Mouse (Mus musculus): ENCODE data around the gene Col23a1. TPM values are rescaled to one million over a fixed set of nuclear protein-coding genes. Genes with fewer than 3 reads are reported as not detected.

Col23a1 gene
- polyA plus RNA-seq, 1 experiment from 2014 or later = 8.8 TPM

DNA sequence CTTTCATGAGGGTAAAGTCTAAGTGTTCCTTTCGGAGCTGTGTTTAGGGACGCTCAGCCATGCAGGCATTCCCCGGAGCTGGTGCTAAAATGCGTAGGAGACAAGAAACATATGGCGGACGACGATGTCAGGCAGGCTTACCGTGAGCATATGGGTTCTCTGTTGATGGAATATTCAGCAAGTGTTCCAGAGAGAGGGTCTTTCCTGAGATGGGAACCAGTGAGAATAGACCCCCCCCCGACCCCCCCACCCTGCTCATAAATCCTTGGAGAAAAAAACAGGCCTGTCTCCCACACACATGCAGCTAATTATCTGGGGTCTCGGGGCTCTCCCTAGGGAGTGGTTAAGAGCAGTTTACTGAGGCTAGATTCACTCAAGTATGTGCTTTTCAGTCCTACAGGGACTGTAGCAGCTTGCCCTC, 212.7 kb downstream of the Col23a1 start:
- Histone ChIP-seq H3K9me3 (no peaks in the 10 kb centered on the region), H3K9ac (no peak overlapping the region), H3K27ac (replicated peaks) (no peak overlapping the region), H3K27me3 (no peaks in the 10 kb centered on the region), H3K4me2 (no peak overlapping the region), H3K36me3 (no peaks in the 10 kb centered on the region), H3K4me3 (no peak overlapping the region), H3K4me1 (replicated peaks) (no peaks in the 10 kb centered on the region)
- ATAC-seq (ENCODE audit: low FRiP score, low read depth) = no peak
- WGBS = 63% methylated on average over 10 of the region's 10 CpGs

DNA sequence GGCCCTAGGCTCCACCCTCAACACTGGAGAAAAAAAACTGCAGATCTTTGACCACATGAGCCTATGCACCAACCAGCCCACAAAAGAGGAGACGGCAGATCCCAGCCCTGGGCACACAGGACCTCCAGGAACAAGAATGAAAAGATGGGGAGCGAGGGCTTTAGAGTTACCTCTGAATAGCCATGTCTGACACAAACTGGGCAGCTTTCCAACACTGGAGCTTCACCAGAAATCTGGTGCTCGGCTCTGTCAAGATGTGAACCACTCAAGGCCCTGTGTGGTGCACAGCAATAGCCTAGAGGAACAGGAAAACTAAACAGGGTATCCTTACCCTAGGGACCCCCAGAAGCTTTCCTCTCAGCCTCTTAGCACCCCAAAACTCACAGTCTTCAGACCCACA, 215.2 kb downstream of the Col23a1 start:
- Histone ChIP-seq H3K4me1 (replicated peaks) (no peaks in the 10 kb centered on the region), H3K9me3 (no peaks in the 10 kb centered on the region), H3K4me3 (no peak overlapping the region), H3K4me2 (no peak overlapping the region), H3K27ac (replicated peaks) (no peak overlapping the region), H3K36me3 (no peaks in the 10 kb centered on the region), H3K9ac (no peak overlapping the region), H3K27me3 (no peaks in the 10 kb centered on the region)
- ATAC-seq (ENCODE audit: low FRiP score, low read depth) = no peak
- 50% methylated on average over 3 of the region's 3 CpGs for WGBS

DNA sequence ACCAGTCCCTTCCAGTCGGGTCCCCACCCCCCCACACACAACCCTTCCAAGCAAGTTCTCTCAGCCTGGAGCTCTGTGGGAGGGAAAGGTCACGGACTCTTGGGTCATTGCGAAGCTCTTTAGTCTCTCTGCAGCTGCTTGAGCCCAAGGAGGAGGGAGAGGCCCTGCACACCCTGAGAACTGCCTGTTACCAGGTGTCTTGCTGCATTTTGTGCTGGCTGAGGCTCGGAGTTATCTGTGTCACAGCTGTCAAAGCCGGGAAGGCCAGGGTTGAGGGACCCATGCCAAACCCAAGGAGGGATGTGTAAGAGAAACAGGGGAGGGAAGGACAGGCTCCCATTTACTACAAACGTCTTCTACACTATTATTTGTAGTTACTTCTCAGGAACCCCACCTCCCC, 218.3 kb downstream of the Col23a1 start:
- H3K9ac ChIP-seq = no peak overlapping the region
- H3K4me3 ChIP-seq = no peak overlapping the region
- no peak overlapping the region for H3K4me2 ChIP-seq
- no peaks in the 10 kb centered on the region for H3K27me3 ChIP-seq
- H3K9me3 ChIP-seq = no peaks in the 10 kb centered on the region
- WGBS = 60% methylated on average over 6 of the region's 6 CpGs
- H3K27ac ChIP-seq (replicated peaks) = no peak overlapping the region
- no peaks in the 10 kb centered on the region for H3K4me1 ChIP-seq (replicated peaks)
- H3K36me3 ChIP-seq = no peaks in the 10 kb centered on the region
- no peak for ATAC-seq (ENCODE audit: low FRiP score, low read depth)

DNA sequence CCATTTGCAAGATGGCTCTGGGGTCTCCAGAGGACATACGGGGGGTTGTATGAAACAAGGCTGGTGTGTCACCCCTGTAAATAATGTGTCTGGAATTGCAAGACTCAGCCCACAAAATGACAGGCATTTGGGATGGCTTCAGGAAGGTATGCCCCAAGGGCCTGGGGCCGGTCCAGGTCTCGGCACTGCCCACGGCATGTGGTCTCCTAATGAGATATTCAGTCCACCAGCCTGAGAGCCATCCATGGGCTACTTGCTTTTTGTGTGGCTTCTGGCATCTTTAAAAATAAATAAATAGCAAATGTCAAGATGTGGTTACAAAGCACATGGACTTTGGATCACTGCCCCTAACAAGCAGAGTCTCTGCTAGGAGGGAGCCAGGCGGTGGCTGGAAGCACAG, 219.5 kb downstream of the Col23a1 start:
- Histone ChIP-seq H3K9ac (no peak overlapping the region), H3K36me3 (no peaks in the 10 kb centered on the region), H3K4me1 (replicated peaks) (no peaks in the 10 kb centered on the region), H3K27me3 (no peaks in the 10 kb centered on the region), H3K9me3 (no peaks in the 10 kb centered on the region), H3K4me3 (no peak overlapping the region), H3K27ac (replicated peaks) (no peak overlapping the region), H3K4me2 (no peak overlapping the region)
- no peak for ATAC-seq (ENCODE audit: low FRiP score, low read depth)
- 77% methylated on average over 5 of the region's 5 CpGs for WGBS

DNA sequence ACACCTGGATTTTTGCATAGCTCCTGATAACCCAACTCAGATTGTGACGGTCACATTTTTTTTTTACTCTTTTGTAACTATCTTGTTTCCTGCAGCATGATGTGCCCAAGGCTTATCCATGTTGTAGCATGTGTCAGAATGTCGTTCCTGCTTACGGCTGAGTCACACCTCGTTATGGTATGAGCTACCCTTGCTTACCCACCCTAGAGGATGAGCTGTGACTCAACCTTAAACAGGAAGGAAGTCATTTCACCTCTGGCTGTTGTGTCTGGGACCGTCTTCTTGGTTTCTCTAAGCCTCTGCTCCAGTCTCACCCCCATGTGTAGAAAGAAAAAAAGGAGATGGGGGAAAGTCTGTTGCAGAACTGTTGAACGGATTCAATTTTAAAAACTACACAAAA, 223.3 kb downstream of the Col23a1 start:
- H3K4me1 ChIP-seq (replicated peaks) = no peaks in the 10 kb centered on the region
- no peaks in the 10 kb centered on the region for H3K36me3 ChIP-seq
- 88% methylated on average over 6 of the region's 6 CpGs for WGBS
- H3K4me3 ChIP-seq = no peak overlapping the region
- no peak overlapping the region for H3K9ac ChIP-seq
- H3K4me2 ChIP-seq = no peak overlapping the region
- no peak overlapping the region for H3K27ac ChIP-seq (replicated peaks)
- no peaks in the 10 kb centered on the region for H3K27me3 ChIP-seq
- H3K9me3 ChIP-seq = no peaks in the 10 kb centered on the region
- no peak for ATAC-seq (ENCODE audit: low FRiP score, low read depth)

DNA sequence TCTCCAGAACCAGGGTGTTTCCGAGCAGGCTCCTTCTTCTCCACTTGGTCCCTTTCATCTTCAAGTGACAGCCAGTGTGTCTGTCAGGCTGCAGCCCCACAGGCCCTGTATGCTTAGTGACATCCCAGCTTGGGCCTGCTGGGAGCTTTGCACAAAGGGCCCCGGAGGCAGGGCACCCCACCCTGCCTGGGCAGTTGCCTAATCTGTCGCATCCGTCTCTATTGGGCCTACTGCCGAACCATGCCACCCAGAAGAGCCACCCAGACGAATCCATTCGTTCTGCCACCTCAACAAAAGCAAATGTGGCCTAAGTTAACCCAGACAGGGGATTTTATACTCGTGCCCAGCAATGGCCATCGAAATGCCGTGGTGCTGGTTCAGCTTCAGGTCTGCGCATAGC, 225.6 kb downstream of the Col23a1 start:
- H3K27me3 ChIP-seq = no peaks in the 10 kb centered on the region
- no peak overlapping the region for H3K9ac ChIP-seq
- H3K4me1 ChIP-seq (replicated peaks) = no peaks in the 10 kb centered on the region
- 70% methylated on average over 11 of the region's 11 CpGs for WGBS
- H3K4me3 ChIP-seq = no peak overlapping the region
- H3K36me3 ChIP-seq = no peaks in the 10 kb centered on the region
- no peaks in the 10 kb centered on the region for H3K9me3 ChIP-seq
- no peak overlapping the region for H3K27ac ChIP-seq (replicated peaks)
- no peak overlapping the region for H3K4me2 ChIP-seq
- no peak for ATAC-seq (ENCODE audit: low FRiP score, low read depth)

DNA sequence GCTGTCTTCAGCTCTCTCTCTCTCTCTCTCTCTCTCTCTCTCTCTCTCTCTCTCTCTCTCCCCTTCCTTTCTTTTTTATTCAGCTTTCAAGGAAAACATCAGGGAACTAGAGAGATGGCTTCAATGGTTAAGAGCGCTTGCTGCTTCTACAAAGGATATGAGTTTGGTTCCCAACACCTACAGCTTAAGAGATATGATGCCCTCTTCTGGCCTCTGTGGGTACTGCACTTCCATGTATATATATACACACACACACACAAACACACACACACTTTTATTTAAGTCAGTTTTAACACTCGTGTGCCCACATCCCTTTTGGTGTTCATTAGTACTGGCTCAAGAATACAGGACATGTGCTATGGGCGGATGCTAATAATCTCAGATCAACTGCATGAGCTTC, 228.4 kb downstream of the Col23a1 start:
- Histone ChIP-seq H3K27me3 (no peaks in the 10 kb centered on the region), H3K27ac (replicated peaks) (no peak overlapping the region), H3K4me3 (no peak overlapping the region), H3K36me3 (no peaks in the 10 kb centered on the region), H3K4me2 (no peak overlapping the region), H3K9me3 (no peaks in the 10 kb centered on the region), H3K4me1 (replicated peaks) (no peaks in the 10 kb centered on the region), H3K9ac (no peak overlapping the region)
- ATAC-seq (ENCODE audit: low FRiP score, low read depth) = no peak
- WGBS = 94% methylated on average over 3 of the region's 3 CpGs

DNA sequence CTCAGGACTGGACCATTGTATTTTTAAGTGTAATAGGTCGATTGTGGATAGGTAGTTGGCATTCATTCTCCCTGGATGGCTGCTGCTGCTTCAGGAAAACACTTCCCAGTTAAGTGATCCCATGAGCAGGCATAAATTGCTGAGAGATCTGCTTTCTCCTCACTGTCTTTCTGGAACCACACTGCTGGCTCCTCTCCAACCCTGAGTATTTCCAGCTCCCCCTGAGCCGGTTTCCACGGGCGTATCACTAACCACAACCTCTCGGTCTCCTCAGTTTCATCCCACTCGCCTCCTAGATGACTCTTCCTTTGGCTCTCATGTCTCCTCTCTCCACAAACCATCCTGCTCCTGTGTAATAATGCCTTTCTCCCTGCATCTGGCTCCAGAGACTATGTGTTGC, 228.9 kb downstream of the Col23a1 start:
- Histone ChIP-seq H3K4me3 (no peak overlapping the region), H3K27me3 (no peaks in the 10 kb centered on the region), H3K36me3 (no peaks in the 10 kb centered on the region), H3K4me2 (no peak overlapping the region), H3K9ac (no peak overlapping the region), H3K27ac (replicated peaks) (no peak overlapping the region), H3K9me3 (no peaks in the 10 kb centered on the region), H3K4me1 (replicated peaks) (no peaks in the 10 kb centered on the region)
- ATAC-seq (ENCODE audit: low FRiP score, low read depth) = no peak
- WGBS = 83% methylated on average over 6 of the region's 6 CpGs

DNA sequence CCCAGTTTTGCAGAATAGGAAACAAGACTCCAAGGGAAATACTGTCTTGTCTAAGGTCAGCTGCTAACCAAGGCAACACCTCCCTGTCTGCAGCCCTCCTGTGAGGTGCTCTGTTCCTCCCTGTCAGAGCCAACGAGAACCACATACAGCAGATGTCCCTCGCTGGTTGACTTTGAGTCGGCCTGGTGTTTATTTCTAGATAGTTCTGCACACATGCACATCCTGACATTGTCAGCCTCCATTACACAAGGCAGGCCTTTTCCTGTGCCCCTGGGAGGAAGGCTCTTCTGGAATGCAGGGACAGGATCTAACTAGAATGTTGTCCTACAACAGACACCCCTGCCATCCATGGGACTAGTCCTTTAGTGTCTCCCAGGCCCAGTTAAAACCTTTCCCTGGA, 231.7 kb downstream of the Col23a1 start:
- Histone ChIP-seq H3K27ac (replicated peaks) (no peak overlapping the region), H3K9ac (no peak overlapping the region), H3K27me3 (no peaks in the 10 kb centered on the region), H3K9me3 (no peaks in the 10 kb centered on the region), H3K36me3 (no peaks in the 10 kb centered on the region), H3K4me2 (no peak overlapping the region), H3K4me3 (no peak overlapping the region), H3K4me1 (replicated peaks) (no peaks in the 10 kb centered on the region)
- 79% methylated on average over 3 of the region's 3 CpGs for WGBS
- ATAC-seq (ENCODE audit: low FRiP score, low read depth) = no peak

DNA sequence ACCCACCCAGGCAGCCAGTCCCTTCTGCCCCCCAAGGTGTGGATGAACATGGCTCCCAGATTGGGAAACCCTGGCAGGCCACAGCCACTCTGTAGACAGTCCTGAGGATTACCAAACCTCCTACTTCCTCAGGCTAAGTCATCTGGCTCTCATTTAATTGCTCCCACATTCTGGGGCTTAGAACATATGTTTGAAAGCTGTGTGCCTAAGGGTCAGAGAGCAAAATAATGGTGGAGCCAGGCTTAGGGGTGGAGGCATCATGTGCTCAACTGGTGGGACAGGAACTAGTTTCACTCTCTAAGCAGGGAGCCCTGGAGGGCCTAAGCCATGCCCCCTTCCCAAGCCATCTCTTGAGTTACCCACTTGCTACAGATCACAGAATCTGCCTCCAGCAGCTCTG, 233.5 kb downstream of the Col23a1 start:
- Histone ChIP-seq H3K4me2 (no peak overlapping the region), H3K9me3 (no peaks in the 10 kb centered on the region), H3K36me3 (no peaks in the 10 kb centered on the region), H3K4me1 (replicated peaks) (no peaks in the 10 kb centered on the region), H3K9ac (no peak overlapping the region), H3K27ac (replicated peaks) (no peak overlapping the region), H3K27me3 (no peaks in the 10 kb centered on the region), H3K4me3 (no peak overlapping the region)
- no peak for ATAC-seq (ENCODE audit: low FRiP score, low read depth)

DNA sequence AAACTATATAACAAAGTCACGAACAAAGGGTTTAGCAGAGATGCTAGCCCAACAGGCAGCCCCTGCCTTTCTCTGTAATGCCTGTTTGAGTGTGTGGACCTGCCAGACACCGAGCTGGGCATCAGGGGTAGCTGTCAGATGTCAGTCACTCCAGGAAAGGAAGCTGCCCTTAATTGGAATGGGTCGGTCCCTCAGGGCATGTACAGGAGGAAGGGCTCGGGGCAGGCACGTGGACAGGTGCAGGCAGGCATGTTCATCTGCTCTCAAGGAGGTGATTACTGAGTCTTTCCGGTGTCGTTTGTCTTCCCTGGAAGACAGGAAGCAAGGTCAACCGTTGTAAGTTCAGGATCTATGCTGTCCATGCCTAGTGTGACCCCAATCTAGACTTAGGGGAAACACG, 233.9 kb downstream of the Col23a1 start:
- ATAC-seq (ENCODE audit: low FRiP score, low read depth) = no peak
- H3K36me3 ChIP-seq = no peaks in the 10 kb centered on the region
- H3K4me2 ChIP-seq = no peak overlapping the region
- H3K9ac ChIP-seq = no peak overlapping the region
- H3K27ac ChIP-seq (replicated peaks) = no peak overlapping the region
- 76% methylated on average over 9 of the region's 9 CpGs for WGBS
- no peak overlapping the region for H3K4me3 ChIP-seq
- no peaks in the 10 kb centered on the region for H3K4me1 ChIP-seq (replicated peaks)
- no peaks in the 10 kb centered on the region for H3K9me3 ChIP-seq
- no peaks in the 10 kb centered on the region for H3K27me3 ChIP-seq

DNA sequence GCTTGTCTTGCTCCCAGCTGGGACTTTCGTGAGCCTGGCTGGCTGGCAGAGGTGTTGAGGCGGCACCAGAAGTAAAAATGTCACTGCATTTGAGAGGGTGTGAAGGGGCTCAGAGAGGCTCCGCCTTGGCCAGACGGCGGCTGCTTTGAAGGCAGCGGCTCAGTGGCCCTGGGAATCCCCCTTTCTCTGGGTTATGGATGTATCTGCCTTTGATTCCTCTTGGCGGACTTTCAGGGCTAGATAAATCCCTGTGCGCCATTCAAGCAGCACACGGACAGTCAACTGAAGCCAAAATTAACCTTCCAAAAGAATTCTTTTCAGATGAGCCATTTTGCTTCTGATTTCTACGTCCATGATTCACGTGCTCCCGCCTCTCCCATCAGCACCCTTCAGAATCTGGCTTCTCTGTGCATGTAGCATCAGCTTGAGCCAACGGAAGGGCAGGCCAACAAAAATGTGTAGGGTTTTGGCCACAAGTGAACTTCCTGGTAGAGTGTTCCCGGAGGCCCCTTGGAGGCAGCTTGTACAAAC, 237.0 kb downstream of the Col23a1 start:
- H3K27ac ChIP-seq (replicated peaks) = no peak overlapping the region
- no peak overlapping the region for H3K4me3 ChIP-seq
- 56% methylated on average over 14 of the region's 14 CpGs for WGBS
- H3K9me3 ChIP-seq = no peaks in the 10 kb centered on the region
- H3K36me3 ChIP-seq = no peaks in the 10 kb centered on the region
- H3K4me1 ChIP-seq (replicated peaks) = no peaks in the 10 kb centered on the region
- H3K4me2 ChIP-seq = no peak overlapping the region
- no peak overlapping the region for H3K9ac ChIP-seq
- H3K27me3 ChIP-seq = no peaks in the 10 kb centered on the region
- ATAC-seq (ENCODE audit: low FRiP score, low read depth) = no peak

DNA sequence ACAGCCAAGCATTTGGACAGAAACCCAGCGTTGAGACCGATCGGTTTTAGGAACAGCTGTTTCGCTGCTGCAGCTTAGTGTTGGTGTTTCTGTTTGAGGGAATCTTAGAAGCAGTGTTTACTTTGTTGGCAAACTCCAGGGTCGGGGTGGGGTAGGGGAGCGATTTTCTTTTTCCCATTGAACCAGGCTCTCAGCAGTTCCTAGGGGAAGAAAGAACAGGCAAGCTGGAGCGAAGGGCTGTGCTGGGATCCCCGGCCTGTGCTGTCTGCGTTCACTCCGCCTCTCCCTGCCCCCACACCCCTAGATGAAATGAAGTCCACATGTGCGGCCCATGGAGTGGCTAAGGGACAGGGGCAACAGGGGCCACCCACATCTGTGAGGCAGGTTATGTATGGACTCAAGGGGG, 243.4 kb downstream of the Col23a1 start:
- WGBS = 56% methylated on average over 11 of the region's 11 CpGs
- H3K4me3 ChIP-seq = no peak overlapping the region
- no peaks in the 10 kb centered on the region for H3K27me3 ChIP-seq
- no peak overlapping the region for H3K4me2 ChIP-seq
- no peak for ATAC-seq (ENCODE audit: low FRiP score, low read depth)
- no peaks in the 10 kb centered on the region for H3K36me3 ChIP-seq
- no peak overlapping the region for H3K9ac ChIP-seq
- no peaks in the 10 kb centered on the region for H3K9me3 ChIP-seq
- H3K4me1 ChIP-seq (replicated peaks) = no peaks in the 10 kb centered on the region
- H3K27ac ChIP-seq (replicated peaks) = no peak overlapping the region

Data from hindbrain, embryonic 15.5 days (tissue).